Mouse (Mus musculus): Measurements from ENCODE around the gene Inha. TPM values are rescaled to one million over a fixed set of nuclear protein-coding genes. Genes with fewer than 3 reads are reported as not detected.

The Inha gene
- polyA plus RNA-seq, 1 experiment from 2014 or later: 0.67 TPM

GRCm38 (mm10) chr1:75477264-75477965, 29.5 kb upstream of the Inha start:
- no peak overlapping the region for H3K27ac ChIP-seq (replicated peaks)
- no peaks in the 10 kb centered on the region for H3K9me3 ChIP-seq (replicated peaks)
- peak overlapping the region; percentile 94 for H3K4me2 ChIP-seq
- H3K9ac ChIP-seq: no peak overlapping the region
- no peak for ATAC-seq (ENCODE audit: insufficient read depth)
- peaks cover 28% of the 10 kb centered on the region for H3K4me1 ChIP-seq (replicated peaks)
- peaks cover 99% of the 10 kb centered on the region for H3K27me3 ChIP-seq
- H3K4me3 ChIP-seq (replicated peaks): peak overlapping the region; percentile 68
- H3K36me3 ChIP-seq (replicated peaks): no peaks in the 10 kb centered on the region
- WGBS (ENCODE audit: insufficient replicate concordance): 9% methylated on average over 35 of the region's 35 CpGs

- Histone ChIP-seq H3K9me3 (replicated peaks) (no peaks in the 10 kb centered on the region), H3K27ac (replicated peaks) (no peak overlapping the region), H3K4me2 (peak overlapping the region; percentile 94), H3K4me3 (replicated peaks) (peak overlapping the region; percentile 68), H3K27me3 (peaks cover 99% of the 10 kb centered on the region), H3K4me1 (replicated peaks) (peaks cover 28% of the 10 kb centered on the region), H3K9ac (no peak overlapping the region), H3K36me3 (replicated peaks) (no peaks in the 10 kb centered on the region)
- 27% methylated on average over 3 of the region's 3 CpGs for WGBS (ENCODE audit: insufficient replicate concordance)
- ATAC-seq (ENCODE audit: insufficient read depth): no peak
Measured at GRCm38 (mm10) chr1:75477966-75478290, 28.9 kb upstream of the Inha start.

GRCm38 (mm10) chr1:75478497-75478896, 28.4 kb upstream of the Inha start:
- 1% methylated on average over 21 of the region's 25 CpGs for WGBS (ENCODE audit: insufficient replicate concordance)

GRCm38 (mm10) chr1:75478916-75479634, 27.8 kb upstream of the Inha start, which contains the start of the genes Chpf and Tmem198:
TSS of gene Chpf (minus strand) at chr1:75479307.
TSS of gene Tmem198 (plus strand) at chr1:75479532.
- Histone ChIP-seq H3K27me3 (peaks cover 99% of the 10 kb centered on the region), H3K4me1 (replicated peaks) (peaks cover 28% of the 10 kb centered on the region), H3K9ac (peak within 1 kb of the TSS; percentile 51), H3K27ac (replicated peaks) (0 out of 2 replicates have a peak within 1 kb of the TSS, but pooled peaks have one; percentile 57), H3K4me3 (replicated peaks) (peak within 1 kb of the TSS; percentile 68), H3K4me2 (peak within 1 kb of the TSS; percentile 94), H3K9me3 (replicated peaks) (no peaks in the 10 kb centered on the region), H3K36me3 (replicated peaks) (no peaks in the 10 kb centered on the region)
- peak; percentile 88 for ATAC-seq (ENCODE audit: insufficient read depth)
- under 1% methylated on average over 76 of the region's 76 CpGs for WGBS (ENCODE audit: insufficient replicate concordance)

More at GRCm38 (mm10) chr1:75478497-75478896, 28.4 kb upstream of the Inha start:
- peak overlapping the region; percentile 68 for H3K4me3 ChIP-seq (replicated peaks)
- no peak overlapping the region for H3K27ac ChIP-seq (replicated peaks)
- peaks cover 28% of the 10 kb centered on the region for H3K4me1 ChIP-seq (replicated peaks)
- H3K9ac ChIP-seq: peak overlapping the region; percentile 51
- H3K9me3 ChIP-seq (replicated peaks): no peaks in the 10 kb centered on the region
- H3K4me2 ChIP-seq: peak overlapping the region; percentile 94
- no peaks in the 10 kb centered on the region for H3K36me3 ChIP-seq (replicated peaks)
- ATAC-seq (ENCODE audit: insufficient read depth): peak; percentile 8
- H3K27me3 ChIP-seq: peaks cover 99% of the 10 kb centered on the region

- Histone ChIP-seq H3K4me3 (replicated peaks) (peak overlapping the region; percentile 68), H3K9ac (no peak overlapping the region), H3K4me2 (peak overlapping the region; percentile 94), H3K9me3 (replicated peaks) (no peaks in the 10 kb centered on the region), H3K27me3 (peaks cover 100% of the 10 kb centered on the region), H3K4me1 (replicated peaks) (peaks cover 28% of the 10 kb centered on the region), H3K36me3 (replicated peaks) (no peaks in the 10 kb centered on the region), H3K27ac (replicated peaks) (no peak overlapping the region)
- WGBS (ENCODE audit: insufficient replicate concordance): 4% methylated on average over 24 of the region's 24 CpGs
- ATAC-seq (ENCODE audit: insufficient read depth): no peak
Measured at GRCm38 (mm10) chr1:75479635-75479989, 27.3 kb upstream of the Inha start.

- no peak overlapping the region for H3K9ac ChIP-seq
- H3K9me3 ChIP-seq (replicated peaks): no peaks in the 10 kb centered on the region
- H3K4me1 ChIP-seq (replicated peaks): peaks cover 28% of the 10 kb centered on the region
- peaks cover 100% of the 10 kb centered on the region for H3K27me3 ChIP-seq
- 0 out of 2 replicates have a peak overlapping the region, but pooled peaks have one; percentile 68 for H3K4me3 ChIP-seq (replicated peaks)
- H3K36me3 ChIP-seq (replicated peaks): no peaks in the 10 kb centered on the region
- peak overlapping the region; percentile 94 for H3K4me2 ChIP-seq
- 17% methylated on average over 13 of the region's 13 CpGs for WGBS (ENCODE audit: insufficient replicate concordance)
- ATAC-seq (ENCODE audit: insufficient read depth): no peak
- no peak overlapping the region for H3K27ac ChIP-seq (replicated peaks)
Measured at GRCm38 (mm10) chr1:75480036-75480435, 26.8 kb upstream of the Inha start.

GRCm38 (mm10) chr1:75480735-75481134, 26.1 kb upstream of the Inha start:
- Histone ChIP-seq H3K9ac (no peak overlapping the region), H3K4me2 (no peak overlapping the region), H3K4me1 (replicated peaks) (peaks cover 28% of the 10 kb centered on the region), H3K4me3 (replicated peaks) (no peak overlapping the region), H3K27me3 (peaks cover 100% of the 10 kb centered on the region), H3K36me3 (replicated peaks) (no peaks in the 10 kb centered on the region), H3K27ac (replicated peaks) (no peak overlapping the region), H3K9me3 (replicated peaks) (no peaks in the 10 kb centered on the region)
- WGBS (ENCODE audit: insufficient replicate concordance): 61% methylated on average over 7 of the region's 7 CpGs
- ATAC-seq (ENCODE audit: insufficient read depth): no peak

GRCm38 (mm10) chr1:75486561-75486960, 20.3 kb upstream of the Inha start:
- Histone ChIP-seq H3K9ac (no peak overlapping the region), H3K9me3 (replicated peaks) (no peaks in the 10 kb centered on the region), H3K27me3 (peaks cover 84% of the 10 kb centered on the region), H3K4me1 (replicated peaks) (peaks cover 11% of the 10 kb centered on the region; the same call in 1 of the 2 replicates), H3K27ac (replicated peaks) (no peak overlapping the region), H3K36me3 (replicated peaks) (0 out of 2 replicates have a peak, but pooled peaks cover 3% of the 10 kb centered on the region), H3K4me2 (no peak overlapping the region), H3K4me3 (replicated peaks) (no peak overlapping the region)
- WGBS (ENCODE audit: insufficient replicate concordance): 6% methylated on average over 24 of the region's 24 CpGs
- ATAC-seq (ENCODE audit: insufficient read depth): no peak

- Histone ChIP-seq H3K27ac (replicated peaks) (no peak overlapping the region), H3K36me3 (replicated peaks) (0 out of 2 replicates have a peak, but pooled peaks cover 3% of the 10 kb centered on the region), H3K9ac (no peak overlapping the region; the same call in 1 of the 2 replicates), H3K4me1 (replicated peaks) (peaks cover 11% of the 10 kb centered on the region; the same call in 1 of the 2 replicates), H3K27me3 (peaks cover 82% of the 10 kb centered on the region), H3K4me3 (replicated peaks) (peak overlapping the region; percentile 50), H3K9me3 (replicated peaks) (no peaks in the 10 kb centered on the region), H3K4me2 (peak overlapping the region; percentile 65)
- ATAC-seq (ENCODE audit: insufficient read depth): no peak
- WGBS (ENCODE audit: insufficient replicate concordance): 4% methylated on average over 13 of the region's 13 CpGs
Measured at GRCm38 (mm10) chr1:75487040-75487404, 19.9 kb upstream of the Inha start.

- peak; percentile 54 for ATAC-seq (ENCODE audit: insufficient read depth)
- Histone ChIP-seq H3K36me3 (replicated peaks) (0 out of 2 replicates have a peak, but pooled peaks cover 3% of the 10 kb centered on the region), H3K27me3 (peaks cover 82% of the 10 kb centered on the region), H3K4me3 (replicated peaks) (peak overlapping the region; percentile 50), H3K4me2 (peak overlapping the region; percentile 65), H3K4me1 (replicated peaks) (peaks cover 11% of the 10 kb centered on the region; the same call in 1 of the 2 replicates), H3K27ac (replicated peaks) (no peak overlapping the region), H3K9ac (no peak overlapping the region; the same call in 1 of the 2 replicates), H3K9me3 (replicated peaks) (no peaks in the 10 kb centered on the region)
- 1% methylated on average over 62 of the region's 62 CpGs for WGBS (ENCODE audit: insufficient replicate concordance)
Measured at GRCm38 (mm10) chr1:75487405-75488161, 19.3 kb upstream of the Inha start.

All from liver, embryonic 15.5 days (tissue).